Mouse (Mus musculus): ENCODE measurements around the gene Gm10406.
"Not testable (repeated sequence)": the region's sequence is repeated elsewhere in the genome, so short reads cannot be mapped to it uniquely, and the experiment has no call there.

Gm10406 gene

GRCm38 (mm10) chr14:7026781-7027749 lies at the start of gene Gm10406:
TSS of gene Gm10406 (minus strand) at chr14:7027449.
- DNase-seq (ENCODE audit: low spot score in 2 of 2): peak; percentile 20 to 58

GRCm38 (mm10) chr14:7044870-7045269 lies 17.6 kb upstream of the Gm10406 start, which contains the start of gene Gm3685:
TSS of gene Gm3685 (minus strand) at chr14:7044970.
- not testable (repeated sequence) for DNase-seq (ENCODE audit: low spot score in 2 of 2)

GRCm38 (mm10) chr14:7026274-7026673 lies 975 bp downstream of the Gm10406 start:
- DNase-seq (ENCODE audit: low spot score in 2 of 2): not testable (repeated sequence)

- not testable (repeated sequence) for DNase-seq (ENCODE audit: low spot score in 2 of 2)
Observed at GRCm38 (mm10) chr14:6973718-6974117, 53.5 kb downstream of the Gm10406 start, which contains the start of gene Gm6356. TSS of gene Gm6356 (minus strand) at chr14:6973818.

Measured in urinary bladder, postnatal 4 days (tissue).